Mouse (Mus musculus) liver, embryonic 15.5 days (tissue): ENCODE results near the gene Rbfox2. TPM values are rescaled to one million over a fixed set of nuclear protein-coding genes. Genes with fewer than 3 reads are reported as not detected.

Experiments used
- ATAC-seq: fragments of 200-750 bp; cut with Nextera tagmentation; 2 replicates; pipeline ENCODE4 v1.8.0; 2017; ENCODE audit warnings: moderate number of reproducible peaks, mild to moderate bottlenecking, moderate library complexity; ENCODE audit not compliant: insufficient read depth
- H3K27ac ChIP-seq: fragments of 300-500 bp; sonication (generic); replicated peaks from 2 replicates; pipeline ENCODE4 v1.5.1; 2015; ENCODE audit warnings: mild to moderate bottlenecking, inconsistent platforms
- H3K27me3 ChIP-seq: fragments of 300-500 bp; sonication (generic); 2 replicates; pipeline ENCODE4 v1.6.1; 2015; ENCODE audit warnings: mild to moderate bottlenecking, inconsistent platforms
- H3K36me3 ChIP-seq: fragments of 300-500 bp; sonication (generic); replicated peaks from 2 replicates; pipeline ENCODE4 v1.6.1; 2015; ENCODE audit warnings: moderate library complexity, mild to moderate bottlenecking, inconsistent platforms
- H3K4me1 ChIP-seq: fragments of 300-500 bp; sonication (generic); replicated peaks from 2 replicates; pipeline ENCODE4 v1.6.1; 2015; ENCODE audit warnings: inconsistent platforms
- H3K4me2 ChIP-seq: fragments of 300-500 bp; sonication (generic); 2 replicates; pipeline ENCODE4 v1.6.1; 2015; ENCODE audit warnings: moderate library complexity, mild to moderate bottlenecking, inconsistent platforms
- H3K4me3 ChIP-seq: fragments of 300-500 bp; sonication (generic); replicated peaks from 2 replicates; pipeline ENCODE4 v1.5.1; 2015; ENCODE audit warnings: mild to moderate bottlenecking, inconsistent platforms
- H3K9ac ChIP-seq: fragments of 300-500 bp; sonication (generic); 2 replicates; pipeline ENCODE4 v1.6.1; 2015; ENCODE audit warnings: moderate library complexity, mild to moderate bottlenecking, inconsistent platforms
- H3K9me3 ChIP-seq: fragments of 300-500 bp; sonication (generic); replicated peaks from 2 replicates; pipeline ENCODE4 v1.6.1; 2016; ENCODE audit warnings: inconsistent platforms
- WGBS: fragments of 180-500 bp; shearing (Covaris S2); methylation state at CpG from one replicate; pipeline ENCODE4 v1.1.7; 2015; ENCODE audit warnings: mixed read lengths; ENCODE audit not compliant: insufficient replicate concordance; 5-methylcytosine and 5-hydroxymethylcytosine counted together
- polyA plus RNA-seq: library from polyadenylated mRNA; unstranded; fragments of >200 nt; fragmentation: Nextera tagmentation; extraction: Ambion mirVana; gene quantifications from 2 replicates; pipeline ENCODE4 v1.2.1, GENCODE M21; 2015

Rbfox2 gene
- polyA plus RNA-seq, 1 experiment from 2014 or later, result 9.8 TPM

DNA sequence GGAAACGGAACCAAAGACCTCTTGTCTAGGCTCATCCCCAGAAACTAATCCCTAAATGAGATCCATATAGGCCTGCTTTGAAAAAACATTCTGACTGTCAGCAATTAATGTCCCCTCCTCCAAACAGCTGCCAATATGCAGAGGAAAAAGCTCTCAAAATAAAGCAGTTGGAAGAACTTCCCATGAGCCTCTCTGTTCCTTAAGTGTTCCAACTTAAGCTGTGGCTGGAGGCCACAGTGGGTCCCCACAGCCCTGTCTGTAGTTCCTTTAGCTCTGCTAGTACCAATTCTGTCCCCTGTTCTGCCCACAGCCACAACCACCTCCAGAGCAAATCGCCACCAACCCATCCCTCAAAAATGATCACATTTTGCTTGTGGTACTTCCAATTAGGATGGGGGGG is 10.2 kb downstream of the Rbfox2 start:
- Histone ChIP-seq H3K27ac (no peak overlapping the region), H3K4me3 (no peak overlapping the region), H3K4me2 (no peak overlapping the region), H3K36me3 (no peaks in the 10 kb centered on the region), H3K9ac (no peak overlapping the region), H3K27me3 (no peaks in the 10 kb centered on the region), H3K9me3 (no peaks in the 10 kb centered on the region), H3K4me1 (peaks cover 4% of the 10 kb centered on the region)
- no peak for ATAC-seq
- WGBS, result 58% methylated on average over 2 of the region's 2 CpGs

DNA sequence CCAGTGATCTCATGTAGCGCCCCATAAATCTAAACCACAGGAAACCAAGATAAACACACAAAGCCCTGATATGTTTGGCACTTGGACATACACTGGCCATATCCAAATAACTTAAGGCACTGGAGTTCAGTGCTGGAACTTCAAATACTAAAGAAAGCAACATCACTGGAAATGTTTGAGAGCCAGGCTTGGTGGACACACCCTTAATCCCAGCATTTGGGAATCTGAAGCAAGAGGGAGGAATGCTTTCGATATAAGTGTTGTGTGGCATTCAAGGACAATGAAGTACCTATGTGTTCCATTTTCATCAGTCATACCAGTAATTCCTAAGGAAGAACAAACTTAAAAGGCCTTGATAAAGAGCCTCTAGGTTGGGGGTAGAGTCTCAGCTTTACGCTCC is 13.3 kb downstream of the Rbfox2 start:
- no peaks in the 10 kb centered on the region for H3K27me3 ChIP-seq
- H3K27ac ChIP-seq, result no peak overlapping the region
- no peak overlapping the region for H3K9ac ChIP-seq
- WGBS, result 63% methylated on average over 3 of the region's 3 CpGs
- no peak overlapping the region for H3K4me3 ChIP-seq
- no peaks in the 10 kb centered on the region for H3K36me3 ChIP-seq
- H3K4me1 ChIP-seq, result peaks cover 4% of the 10 kb centered on the region
- ATAC-seq, result no peak
- no peak overlapping the region for H3K4me2 ChIP-seq
- no peaks in the 10 kb centered on the region for H3K9me3 ChIP-seq

DNA sequence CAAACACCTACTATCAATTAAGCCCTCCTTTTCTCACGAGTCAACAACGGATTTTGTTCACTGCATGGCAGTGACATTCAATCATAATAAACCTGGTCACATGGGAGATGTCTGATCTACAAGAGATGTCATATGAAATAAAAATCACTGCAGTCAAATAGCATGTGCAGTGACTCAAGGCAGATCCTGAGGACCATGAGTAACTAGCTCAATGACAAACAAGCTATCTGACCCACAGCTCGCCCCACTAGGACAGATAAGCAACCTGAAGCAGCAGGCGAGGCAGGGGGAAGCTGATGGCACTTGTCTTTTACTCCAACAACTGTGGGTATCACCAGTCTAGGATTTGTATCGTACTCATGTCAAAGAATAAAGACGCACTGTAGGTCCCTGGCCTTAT is 14.4 kb downstream of the Rbfox2 start:
- Histone ChIP-seq H3K36me3 (no peaks in the 10 kb centered on the region), H3K27ac (no peak overlapping the region), H3K9ac (no peak overlapping the region), H3K4me2 (no peak overlapping the region), H3K4me3 (no peak overlapping the region), H3K9me3 (no peaks in the 10 kb centered on the region), H3K27me3 (no peaks in the 10 kb centered on the region), H3K4me1 (peaks cover 4% of the 10 kb centered on the region)
- no peak for ATAC-seq
- 46% methylated on average over 6 of the region's 6 CpGs for WGBS

DNA sequence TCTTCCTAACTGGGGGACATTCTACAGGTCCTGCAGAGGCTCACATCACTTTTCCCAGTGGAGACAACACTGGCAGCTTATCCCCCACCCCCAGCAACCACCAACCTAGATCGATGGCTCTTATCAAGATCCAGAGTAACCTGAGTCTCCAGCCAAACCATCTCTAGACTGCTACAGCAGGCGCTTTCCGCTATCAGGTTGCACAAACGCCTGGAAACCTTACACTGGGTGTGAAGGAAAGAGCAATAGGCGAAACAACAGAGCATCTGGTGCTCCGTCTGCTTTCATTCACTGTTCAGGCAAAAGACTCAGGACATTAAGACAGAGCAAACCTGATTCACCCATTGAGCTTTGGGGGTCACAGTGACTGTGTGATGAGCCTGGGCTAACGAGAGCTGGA is 15.3 kb downstream of the Rbfox2 start:
- Histone ChIP-seq H3K27me3 (no peaks in the 10 kb centered on the region), H3K9me3 (no peaks in the 10 kb centered on the region), H3K36me3 (no peaks in the 10 kb centered on the region), H3K4me2 (no peak overlapping the region), H3K4me1 (peaks cover 4% of the 10 kb centered on the region), H3K9ac (no peak overlapping the region), H3K4me3 (no peak overlapping the region), H3K27ac (no peak overlapping the region)
- no peak for ATAC-seq
- 57% methylated on average over 7 of the region's 7 CpGs for WGBS

DNA sequence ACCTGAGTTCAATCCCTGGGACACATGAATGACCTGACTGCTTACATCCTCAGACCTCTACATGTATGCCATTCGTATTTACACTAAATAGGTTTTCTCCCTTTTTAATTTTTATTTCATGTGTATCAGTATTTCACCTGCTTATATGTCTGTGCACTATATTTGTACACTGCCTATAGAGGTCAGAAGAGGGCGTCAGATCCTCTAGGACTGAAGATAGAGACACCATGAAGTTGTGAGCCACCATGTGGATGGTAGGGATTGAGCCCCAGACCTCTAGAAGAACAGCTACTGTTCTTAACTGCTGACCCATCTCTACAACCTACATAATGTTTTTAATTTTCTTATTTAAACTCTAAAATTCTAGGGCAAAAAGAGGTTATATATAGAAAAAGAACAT is 16.5 kb downstream of the Rbfox2 start:
- H3K4me2 ChIP-seq, result no peak overlapping the region
- peaks cover 4% of the 10 kb centered on the region; the same call in 1 of the 2 replicates for H3K4me1 ChIP-seq
- no peaks in the 10 kb centered on the region for H3K36me3 ChIP-seq
- H3K4me3 ChIP-seq, result no peak overlapping the region
- no peak overlapping the region for H3K27ac ChIP-seq
- H3K27me3 ChIP-seq, result no peaks in the 10 kb centered on the region
- ATAC-seq, result no peak
- H3K9ac ChIP-seq, result no peak overlapping the region
- H3K9me3 ChIP-seq, result no peaks in the 10 kb centered on the region
- 33% methylated on average over 2 of the region's 2 CpGs for WGBS

DNA sequence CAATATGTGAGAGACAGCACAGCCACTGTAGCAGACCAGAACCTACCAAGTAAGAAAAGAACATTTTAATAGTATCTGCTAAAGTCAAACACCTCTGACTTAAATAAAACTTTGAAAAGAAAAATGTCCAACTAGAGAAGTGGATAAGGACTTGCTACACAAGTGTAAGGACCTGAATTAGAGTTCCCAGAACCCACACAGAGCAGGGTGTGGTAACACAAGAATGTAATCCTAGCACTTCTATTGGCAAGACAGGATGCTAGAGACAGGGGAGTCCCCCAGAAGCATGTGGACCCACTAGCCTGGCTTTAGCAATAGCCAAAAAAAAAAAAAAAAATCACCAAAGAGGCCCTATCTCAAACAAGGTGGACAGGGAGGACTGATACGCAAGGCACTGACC is 26.7 kb downstream of the Rbfox2 start:
- 81% methylated on average over 1 of the region's 1 CpGs for WGBS
- H3K4me3 ChIP-seq, result no peak overlapping the region
- no peaks in the 10 kb centered on the region for H3K36me3 ChIP-seq
- no peak overlapping the region for H3K4me2 ChIP-seq
- H3K27ac ChIP-seq, result no peak overlapping the region
- no peaks in the 10 kb centered on the region for H3K9me3 ChIP-seq
- ATAC-seq, result no peak
- H3K4me1 ChIP-seq, result no peaks in the 10 kb centered on the region
- H3K9ac ChIP-seq, result no peak overlapping the region
- no peaks in the 10 kb centered on the region for H3K27me3 ChIP-seq

DNA sequence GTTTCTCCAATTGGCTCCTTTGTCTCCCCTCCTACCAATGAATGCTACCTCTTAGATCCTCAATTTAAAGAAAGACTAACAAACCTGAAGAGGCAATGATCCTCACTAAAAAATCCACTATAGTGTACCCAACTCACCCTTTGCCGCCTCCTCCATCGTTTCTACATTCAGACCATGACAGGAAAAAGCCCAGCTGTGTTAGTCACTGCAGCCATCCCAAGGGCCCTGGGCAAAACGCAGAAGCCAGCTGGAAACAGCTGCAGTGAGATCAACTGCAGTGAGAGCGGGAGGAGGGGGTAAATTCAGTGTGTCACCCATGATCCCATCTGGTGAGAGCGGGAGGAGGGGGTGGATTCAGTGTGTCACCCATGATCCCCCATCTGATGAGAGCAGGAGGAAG is 28.0 kb downstream of the Rbfox2 start:
- Histone ChIP-seq H3K9me3 (no peaks in the 10 kb centered on the region), H3K4me1 (no peaks in the 10 kb centered on the region), H3K27ac (no peak overlapping the region), H3K9ac (no peak overlapping the region), H3K27me3 (no peaks in the 10 kb centered on the region), H3K36me3 (no peaks in the 10 kb centered on the region), H3K4me3 (no peak overlapping the region), H3K4me2 (no peak overlapping the region)
- no peak for ATAC-seq
- WGBS, result 58% methylated on average over 5 of the region's 5 CpGs

DNA sequence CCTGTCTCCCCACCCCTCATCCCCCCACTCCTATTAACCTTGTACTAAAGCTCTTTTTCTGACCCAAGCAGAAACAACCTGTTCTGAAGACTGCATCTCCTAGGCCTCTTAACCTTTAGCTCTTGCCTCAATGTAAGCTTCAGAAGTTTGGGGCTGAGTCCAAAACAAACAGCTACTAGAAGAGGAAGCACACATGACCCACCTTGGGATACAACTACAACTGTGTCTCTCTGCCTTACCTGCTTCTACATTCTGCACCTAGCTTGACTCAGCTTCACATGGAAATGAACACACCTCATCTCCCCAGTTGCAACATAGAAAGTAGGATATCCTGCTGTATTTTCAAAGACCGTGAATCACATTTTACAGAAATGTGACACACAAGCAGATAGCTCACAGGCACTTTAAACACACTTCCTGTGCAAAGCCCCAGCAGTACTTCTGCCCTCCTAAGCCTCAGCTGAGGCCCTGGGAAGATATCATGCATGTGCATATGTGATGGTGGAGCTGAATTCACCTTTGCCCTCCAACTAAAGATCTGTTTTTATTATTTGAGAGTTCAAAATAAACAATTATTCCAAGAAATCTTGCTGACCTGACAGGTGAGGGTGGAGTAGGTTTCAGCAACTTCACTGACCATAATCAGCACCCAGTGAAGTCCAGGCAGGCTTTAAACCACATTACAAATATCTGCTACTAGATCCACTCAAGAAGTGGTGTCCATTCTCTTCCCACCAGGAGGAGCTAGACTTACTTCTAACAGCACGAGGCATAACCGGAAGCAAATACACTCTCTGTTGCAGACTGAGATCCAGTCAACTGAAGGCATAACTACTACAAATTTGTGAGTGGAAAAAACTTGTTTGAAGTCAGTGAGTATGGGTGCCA is 29.7 kb downstream of the Rbfox2 start:
- no peaks in the 10 kb centered on the region for H3K9me3 ChIP-seq
- 32% methylated on average over 3 of the region's 3 CpGs for WGBS
- no peak overlapping the region for H3K27ac ChIP-seq
- H3K9ac ChIP-seq, result no peak overlapping the region
- no peak overlapping the region for H3K4me2 ChIP-seq
- H3K36me3 ChIP-seq, result no peaks in the 10 kb centered on the region
- ATAC-seq, result no peak
- H3K27me3 ChIP-seq, result no peaks in the 10 kb centered on the region
- no peaks in the 10 kb centered on the region for H3K4me1 ChIP-seq
- H3K4me3 ChIP-seq, result no peak overlapping the region

DNA sequence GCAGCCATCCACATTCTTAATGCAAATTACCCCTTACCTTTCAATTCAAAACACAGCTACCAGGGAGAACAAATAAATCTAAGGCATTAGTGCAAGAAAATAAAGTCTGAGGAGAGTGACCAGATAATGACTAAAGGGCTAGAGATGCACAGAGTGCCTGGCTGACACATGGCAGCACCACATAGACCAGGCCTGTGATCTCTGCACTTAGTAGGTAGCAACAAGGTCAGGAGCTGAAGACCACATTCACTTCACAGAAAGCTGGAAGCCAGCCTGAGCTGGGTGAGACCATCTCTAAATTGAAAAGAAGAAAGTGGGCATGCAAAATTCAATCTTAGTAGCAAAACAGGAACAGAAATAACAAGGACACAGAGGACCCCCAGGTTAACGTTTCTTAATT is 30.5 kb downstream of the Rbfox2 start:
- Histone ChIP-seq H3K4me3 (no peak overlapping the region), H3K9ac (no peak overlapping the region), H3K4me2 (no peak overlapping the region), H3K4me1 (no peaks in the 10 kb centered on the region), H3K27ac (no peak overlapping the region), H3K27me3 (no peaks in the 10 kb centered on the region), H3K9me3 (no peaks in the 10 kb centered on the region), H3K36me3 (no peaks in the 10 kb centered on the region)
- 47% methylated on average over 1 of the region's 1 CpGs for WGBS
- ATAC-seq, result no peak

DNA sequence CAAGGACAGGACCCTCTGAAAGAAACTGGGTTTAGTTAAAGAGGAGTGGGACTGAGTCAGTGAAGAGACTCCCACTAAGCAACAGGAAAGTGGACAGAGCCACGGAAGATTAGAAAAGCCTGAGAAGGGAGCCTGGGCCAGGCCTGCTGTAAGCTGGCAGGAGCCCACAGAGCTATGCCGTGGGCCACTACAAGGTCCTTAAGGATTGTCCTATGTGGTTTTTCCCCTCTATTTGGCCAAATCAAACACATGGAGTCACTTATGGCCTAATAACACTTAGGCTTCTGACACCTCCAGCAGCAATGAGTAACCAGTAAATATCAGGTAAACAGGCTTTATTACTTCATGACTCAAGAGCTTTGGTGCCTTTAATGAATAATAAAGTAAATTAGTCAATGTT is 31.2 kb downstream of the Rbfox2 start:
- WGBS, result 64% methylated on average over 2 of the region's 2 CpGs
- Histone ChIP-seq H3K9ac (no peak overlapping the region), H3K4me2 (no peak overlapping the region), H3K9me3 (no peaks in the 10 kb centered on the region), H3K4me1 (no peaks in the 10 kb centered on the region), H3K4me3 (no peak overlapping the region), H3K36me3 (no peaks in the 10 kb centered on the region), H3K27ac (no peak overlapping the region), H3K27me3 (no peaks in the 10 kb centered on the region)
- no peak for ATAC-seq

DNA sequence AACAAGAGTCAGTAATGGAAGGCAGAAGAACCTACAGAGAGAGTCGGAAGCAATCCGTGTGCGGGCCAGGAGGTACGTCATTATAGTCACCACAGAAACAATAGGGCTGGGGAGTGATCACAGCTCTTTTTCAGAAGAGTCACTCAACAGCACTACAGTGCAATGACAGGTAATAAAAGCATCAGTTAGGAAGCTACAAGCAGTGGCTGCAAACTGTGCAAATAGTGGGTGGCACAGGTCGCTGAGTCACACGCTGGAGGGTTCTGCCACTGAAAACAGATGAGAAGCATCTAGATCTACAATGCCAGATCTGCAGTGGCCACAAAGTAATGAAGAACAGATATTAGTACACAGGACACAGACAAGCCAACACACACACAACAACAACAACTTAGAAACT is 32.9 kb downstream of the Rbfox2 start:
- Histone ChIP-seq H3K36me3 (no peaks in the 10 kb centered on the region), H3K4me3 (no peak overlapping the region), H3K4me2 (no peak overlapping the region), H3K9me3 (no peaks in the 10 kb centered on the region), H3K4me1 (no peaks in the 10 kb centered on the region), H3K9ac (no peak overlapping the region), H3K27ac (no peak overlapping the region), H3K27me3 (no peaks in the 10 kb centered on the region)
- no peak for ATAC-seq
- WGBS, result 67% methylated on average over 6 of the region's 6 CpGs

DNA sequence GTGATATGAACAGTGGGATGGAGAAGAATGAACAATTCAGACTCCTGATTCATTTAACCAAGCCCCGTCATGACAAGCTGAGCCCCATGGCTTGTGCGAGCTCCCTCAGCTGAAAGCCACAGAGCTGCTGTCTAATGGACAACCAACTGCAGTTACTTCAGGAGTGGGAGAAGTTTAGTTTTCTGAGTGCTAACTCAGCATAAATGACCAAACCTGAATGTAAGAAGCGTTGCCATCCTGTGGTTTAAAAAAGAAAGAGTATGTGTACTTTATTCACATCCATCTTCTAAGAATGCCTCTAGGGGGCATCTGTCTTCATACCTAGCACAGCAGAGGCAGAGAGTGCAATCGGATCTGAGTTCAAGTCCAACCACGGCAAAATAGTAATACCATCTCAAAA is 35.5 kb downstream of the Rbfox2 start:
- 65% methylated on average over 5 of the region's 5 CpGs for whole genome bisulfite sequencing
- Histone ChIP-seq H3K4me3 (no peak overlapping the region), H3K27me3 (no peaks in the 10 kb centered on the region), H3K9me3 (no peaks in the 10 kb centered on the region), H3K27ac (no peak overlapping the region), H3K4me2 (no peak overlapping the region), H3K9ac (no peak overlapping the region), H3K36me3 (no peaks in the 10 kb centered on the region), H3K4me1 (0 out of 2 replicates have a peak, but pooled peaks cover 3% of the 10 kb centered on the region)
- no peak for ATAC-seq
